Mouse (Mus musculus) stomach, postnatal 0 days (tissue): ENCODE measurements at regions not wholly inside any gene's neighbourhood (a gene's known extent, or its start where the extent isn't known, plus 50 kb on each side); places are given as distances from the start of the nearest gene placed in this dataset.

Experiments used
- CTCF ChIP-seq: IDR thresholded peaks from 2 replicates; pipeline ENCODE4 v1.5.1; 2016; ENCODE audit warnings: antibody characterized with exemption, low read depth, mild to moderate bottlenecking, moderate library complexity
- EP300 ChIP-seq: optimal IDR thresholded peaks from 2 replicates; pipeline ENCODE3; 2016; ENCODE audit warnings: antibody characterized with exemption

GRCm38 (mm10) chr9:11062856-11063255 lies 158.3 kb upstream of the Cntn5 start:
- TF ChIP-seq CTCF: no peak
- TF ChIP-seq EP300: no peak
